Mouse (Mus musculus): ENCODE measurements at regions not wholly inside any gene's neighbourhood (a gene's known extent, or its start where the extent isn't known, plus 50 kb on each side); places are given as distances from the start of the nearest gene placed in this dataset.

DNA sequence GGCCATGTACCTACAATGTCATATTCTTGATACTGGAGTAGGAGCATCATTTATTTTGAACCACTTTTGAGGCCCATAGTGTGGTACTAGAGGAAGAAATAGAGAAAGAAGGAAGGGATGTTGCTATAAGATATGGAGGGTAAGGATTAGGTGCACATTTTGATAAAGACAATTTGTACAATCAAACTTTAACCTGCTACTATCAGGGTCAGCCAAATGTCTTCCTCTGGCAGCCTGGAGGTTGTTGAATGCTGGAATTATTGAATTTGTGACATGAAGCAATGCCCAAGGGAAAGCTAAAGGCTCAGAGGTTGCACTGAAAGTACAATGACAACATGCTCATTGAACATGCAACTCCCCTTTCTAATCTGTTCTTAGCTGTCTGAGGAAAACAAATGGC, 202.3 kb upstream of the Sema3a start:
- TF ChIP-seq RAD21 (IDR thresholded peaks at IDR 0.05; ENCODE audit: low read depth, low read length) (no peak), SMC3 (IDR thresholded peaks at IDR 0.05; ENCODE audit: low read depth, low read length) (peak; percentile 4; the same call in 1 of the 2 replicates), HCFC1 (IDR thresholded peaks at IDR 0.05; ENCODE audit: low read depth, low read length) (no peak), ZC3H11A (IDR thresholded peaks at IDR 0.05; ENCODE audit: low read depth, low read length) (no peak), CTCF (IDR thresholded peaks at IDR 0.05 in 2 of 3, conservative IDR thresholded peaks at IDR 0.05 in 1 of 3; ENCODE audit: control insufficient read depth in 1 of 3, insufficient read depth in 1 of 3, low read depth in 2 of 3, low read length in 3 of 3, poor library complexity in 1 of 3, severe bottlenecking in 1 of 3) (no peak)

Measured in MEL (cell line).